In the genomic region with DNA sequence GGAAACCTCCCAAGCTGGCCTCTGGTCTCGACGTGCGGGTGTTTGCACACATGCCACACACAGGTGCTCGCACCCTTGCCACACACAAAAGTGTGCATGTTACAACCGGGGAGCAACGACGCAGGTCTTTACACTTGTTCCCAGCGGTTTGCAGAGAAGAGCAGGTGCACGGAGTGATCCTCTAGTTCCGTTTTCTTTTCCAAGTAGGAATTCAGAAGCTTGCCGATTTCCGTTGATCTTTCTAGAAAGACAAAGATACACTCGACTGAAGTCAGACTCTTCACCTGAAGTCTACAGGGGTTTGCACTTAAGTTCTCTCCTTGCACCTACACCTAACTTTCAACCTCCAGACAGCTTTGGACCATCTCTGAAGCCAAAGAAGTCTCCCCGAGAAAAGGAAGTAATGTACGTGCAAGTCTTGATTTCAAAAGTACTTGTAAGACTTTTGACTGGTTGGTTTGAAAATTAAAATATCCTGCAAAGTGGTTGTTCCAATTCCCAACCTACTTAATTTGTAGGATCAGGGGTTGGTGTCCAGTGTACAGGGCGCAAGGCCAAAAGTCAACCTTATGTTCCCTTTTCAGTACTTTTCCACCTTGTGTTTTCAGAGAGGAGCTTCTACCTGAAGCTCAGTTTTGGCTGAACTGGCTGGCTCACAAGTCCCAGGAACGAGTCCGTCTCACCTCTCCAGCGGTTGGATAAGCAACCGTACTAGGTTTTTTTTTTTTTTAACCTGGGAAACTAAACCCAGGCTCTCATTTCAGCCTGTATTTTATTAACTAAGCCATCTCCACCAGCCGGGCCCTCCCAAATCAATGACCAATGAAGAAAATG, we compare ENCODE assay signal across 8 mouse cellular contexts. TPM values are rescaled to one million over a fixed set of nuclear protein-coding genes. Genes with fewer than 3 reads are reported as not detected.
DNase-seq lines count a peak whose midpoint lies in the region; ATAC-seq and TF ChIP-seq lines count a peak whose summit lies in the region.

No protein-coding gene starts in this region.

- 72% methylated on average over 21 of the region's 21 CpGs for WGBS in kidney, postnatal 0 days
- 78% methylated on average over 21 of the region's 21 CpGs for WGBS in hindbrain, embryonic 16.5 days

- H3K36me3 ChIP-seq in kidney, postnatal 0 days (ENCODE audit: insufficient read depth, low read length) = peaks cover 7% of the 10 kb centered on the region; the same call in 1 of the 2 replicates
- H3K36me3 ChIP-seq in hindbrain, embryonic 16.5 days (ENCODE audit: control insufficient read depth, insufficient read depth, low read length) = no peaks in the 10 kb centered on the region

- peak overlapping the region; percentile 72 for H3K4me2 ChIP-seq in kidney, postnatal 0 days (ENCODE audit: low read length)
- peak overlapping the region; percentile 75 for H3K4me2 ChIP-seq in hindbrain, embryonic 16.5 days (ENCODE audit: low read length)

- DNase-seq in kidney, postnatal 0 days (ENCODE audit: low spot score) = peak; percentile 16
- DNase-seq in kidney, adult 18-20 months = no peak
- peak; percentile 19 for DNase-seq in c-Kit-positive CD71-positive TER-119-positive erythroid progenitor cells, embryonic 14.5 days (ENCODE audit: low spot score)
- DNase-seq in neural tube, embryonic 10.5 days (ENCODE audit: extremely low spot score, low spot score) = peak; percentile 23
- DNase-seq in retina, postnatal 1 day = no peak
- DNase-seq in left cerebral cortex, adult 18-20 months (ENCODE audit: low spot score in 2 of 2) = no peak
- DNase-seq in kidney, adult 11 months = no peak

- no peak for TF ChIP-seq CTCF in kidney, postnatal 0 days (IDR thresholded peaks at IDR 0.05; ENCODE audit: low read depth)

- peak overlapping the region; percentile 87 for H3K27ac ChIP-seq in kidney, postnatal 0 days
- no peak overlapping the region; the same call in 1 of the 2 replicates for H3K27ac ChIP-seq in hindbrain, embryonic 16.5 days (ENCODE audit: low read depth, low read length)

- no peaks in the 10 kb centered on the region for H3K27me3 ChIP-seq in kidney, postnatal 0 days (ENCODE audit: insufficient read depth, low read length)
- no peaks in the 10 kb centered on the region for H3K27me3 ChIP-seq in hindbrain, embryonic 16.5 days (replicated peaks; ENCODE audit: control insufficient read depth, insufficient read depth, low read length)

- peaks cover 9% of the 10 kb centered on the region for H3K4me1 ChIP-seq in kidney, postnatal 0 days (replicated peaks; ENCODE audit: insufficient read depth, low read length)
- peaks cover 22% of the 10 kb centered on the region for H3K4me1 ChIP-seq in hindbrain, embryonic 16.5 days (ENCODE audit: control insufficient read depth, insufficient read depth, low read depth, low read length)

- H3K9ac ChIP-seq in kidney, postnatal 0 days (ENCODE audit: low read depth, low read length) = peak overlapping the region; percentile 70
- H3K9ac ChIP-seq in hindbrain, embryonic 16.5 days (ENCODE audit: low read depth, low read length) = peak overlapping the region; percentile 84

- H3K4me3 ChIP-seq in kidney, postnatal 0 days (replicated peaks; ENCODE audit: low read depth, low read length) = peak overlapping the region; percentile 59
- peak overlapping the region; percentile 80 for H3K4me3 ChIP-seq in hindbrain, embryonic 16.5 days (ENCODE audit: low read length)

- no peak for ATAC-seq in kidney, postnatal 0 days (replicated peaks; ENCODE audit: low FRiP score, low read depth)
- ATAC-seq in hindbrain, embryonic 16.5 days = no peak

- H3K9me3 ChIP-seq in kidney, postnatal 0 days (replicated peaks; ENCODE audit: low read length) = no peaks in the 10 kb centered on the region
- H3K9me3 ChIP-seq in hindbrain, embryonic 16.5 days (ENCODE audit: control insufficient read depth, low read length) = no peaks in the 10 kb centered on the region

RNA-seq across cellular contexts. Expression of a gene that starts 0.8 kb away (rescaled TPM):
- polyA plus RNA-seq in kidney, postnatal 0 days (2015; fragmentation: Nextera tagmentation; extraction: Ambion mirVana) = 179 and 191 TPM in 2 replicates
- polyA plus RNA-seq in hindbrain, embryonic 16.5 days (2015; fragmentation: Nextera tagmentation; extraction: Ambion mirVana) = 134 and 147 TPM in 2 replicates
- 10 to 100 TPM; 51.1 to 51.7 TPM for total RNA-seq in left cerebral cortex, adult 18-20 months (2021)

RNA-seq across cellular contexts. Expression of a gene that starts 2.9 kb away (rescaled TPM):
- 9.6 and 11.4 TPM in 2 replicates for polyA plus RNA-seq in kidney, postnatal 0 days (2015; fragmentation: Nextera tagmentation; extraction: Ambion mirVana)
- polyA plus RNA-seq in hindbrain, embryonic 16.5 days (2015; fragmentation: Nextera tagmentation; extraction: Ambion mirVana) = 9.1 and 9.4 TPM in 2 replicates
- 10 to 100 TPM; 16.0 TPM for total RNA-seq in left cerebral cortex, adult 18-20 months (2021)

RNA-seq across cellular contexts. Expression of a gene that starts 23.8 kb away (rescaled TPM):
- polyA plus RNA-seq in kidney, postnatal 0 days (2015; fragmentation: Nextera tagmentation; extraction: Ambion mirVana) = 12.7 and 13.3 TPM in 2 replicates
- 14.6 and 17.3 TPM in 2 replicates for polyA plus RNA-seq in hindbrain, embryonic 16.5 days (2015; fragmentation: Nextera tagmentation; extraction: Ambion mirVana)
- total RNA-seq in left cerebral cortex, adult 18-20 months (2021) = 10 to 100 TPM; 11.7 to 13.4 TPM

RNA-seq across cellular contexts. Expression of a gene that starts 46.2 kb away (rescaled TPM):
- polyA plus RNA-seq in kidney, postnatal 0 days (2015; fragmentation: Nextera tagmentation; extraction: Ambion mirVana) = 82.5 and 82.9 TPM in 2 replicates
- 51.3 and 52.6 TPM in 2 replicates for polyA plus RNA-seq in hindbrain, embryonic 16.5 days (2015; fragmentation: Nextera tagmentation; extraction: Ambion mirVana)
- 10 to 100 TPM; 43.5 to 44.2 TPM for total RNA-seq in left cerebral cortex, adult 18-20 months (2021)

RNA-seq across cellular contexts. Expression of a gene that starts 49.6 kb away (rescaled TPM):
- 84.6 and 88.4 TPM in 2 replicates for polyA plus RNA-seq in kidney, postnatal 0 days (2015; fragmentation: Nextera tagmentation; extraction: Ambion mirVana)
- polyA plus RNA-seq in hindbrain, embryonic 16.5 days (2015; fragmentation: Nextera tagmentation; extraction: Ambion mirVana) = 85.6 and 92.1 TPM in 2 replicates
- total RNA-seq in left cerebral cortex, adult 18-20 months (2021) = 10 to 100 TPM; 79.0 to 85.3 TPM

Comparison
In these comparisons a context has a peak if more than half of its experiments do, and no peak if none do; other contexts are left out.
1. DNase-seq: peak in kidney, postnatal 0 days (single experiment), c-Kit-positive CD71-positive TER-119-positive erythroid progenitor cells, embryonic 14.5 days (single experiment) and neural tube, embryonic 10.5 days (single experiment); none in kidney, adult 18-20 months (single experiment), retina, postnatal 1 day (single experiment), left cerebral cortex, adult 18-20 months (0 of 2) and kidney, adult 11 months (single experiment).